Mouse (Mus musculus) B cell, adult 2 months (primary cell): Measurements from ENCODE around the gene Vmn1r6.
"Not testable (repeated sequence)": the region's sequence is repeated elsewhere in the genome, so short reads cannot be mapped to it uniquely, and the experiment has no call there.

Experiments used
- DNase-seq, 2 experiments: peaks; one replicate each; pipeline ENCODE4 v3.0.0; 2022

Vmn1r6 gene

DNA sequence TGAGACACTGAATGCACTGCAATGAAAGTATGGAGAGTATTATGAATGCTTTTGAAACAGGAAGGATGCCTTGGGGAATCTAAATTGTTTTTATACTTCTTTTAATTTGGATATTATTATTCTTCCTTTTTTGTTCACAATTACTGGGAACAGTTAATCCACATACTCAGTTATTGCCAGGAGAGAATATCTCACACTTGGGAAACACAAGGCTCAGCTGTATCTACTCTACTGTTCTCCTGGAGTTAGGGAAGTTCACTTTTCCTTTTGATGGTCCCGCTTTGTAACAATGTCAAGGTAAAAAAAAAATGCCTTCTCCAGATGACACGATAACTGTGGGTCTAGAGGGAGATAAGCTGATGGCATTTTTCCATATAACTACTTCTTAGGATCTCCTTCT lies at the start of gene Vmn1r6:
Vmn1r6 (plus strand) TSS at position 301 of the 400 bp plus-strand sequence.
- no peak for DNase-seq

DNA sequence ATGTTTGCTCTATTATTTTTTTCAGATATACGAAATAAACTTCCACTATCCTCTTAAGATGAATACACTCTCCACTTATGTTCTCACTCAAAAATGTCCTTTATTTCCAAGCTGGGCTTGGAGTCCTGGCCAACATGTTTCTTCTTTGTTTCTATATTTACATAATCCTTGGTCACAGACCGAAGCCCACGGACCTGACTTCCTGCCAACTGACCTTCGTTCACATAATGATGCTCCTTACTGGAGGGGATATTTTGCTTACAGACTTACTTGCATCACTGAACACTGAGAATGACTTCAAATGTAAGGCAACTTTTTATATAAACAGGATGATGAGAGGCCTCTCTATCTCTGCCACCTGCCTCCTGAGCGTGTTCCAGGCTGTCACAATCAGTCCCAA lies 40.6 kb upstream of the Vmn1r6 start:
- no peak for DNase-seq

DNA sequence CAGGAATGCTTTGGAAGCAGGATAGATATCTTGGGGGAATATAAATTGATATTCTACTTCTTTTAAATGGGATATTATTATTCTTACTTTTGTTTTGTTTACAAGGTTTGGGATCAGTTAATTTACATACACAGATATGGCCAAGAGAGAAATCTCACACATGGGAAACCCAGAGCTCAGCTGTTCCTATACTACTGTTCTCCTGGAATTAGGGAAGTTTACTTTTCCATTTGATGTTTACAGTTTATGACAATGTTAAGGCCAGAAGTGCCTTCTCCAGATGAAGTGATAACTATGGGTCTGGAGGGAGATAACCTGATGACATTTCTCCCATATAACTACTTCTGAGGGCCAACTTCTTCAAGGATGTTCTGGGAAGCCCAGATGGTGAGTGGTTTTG lies 27.1 kb upstream of the Vmn1r6 start, which contains the start of gene Vmn1r5:
Vmn1r5 (plus strand) TSS at position 301 of the 400 bp plus-strand sequence.
- DNase-seq: no peak

DNA sequence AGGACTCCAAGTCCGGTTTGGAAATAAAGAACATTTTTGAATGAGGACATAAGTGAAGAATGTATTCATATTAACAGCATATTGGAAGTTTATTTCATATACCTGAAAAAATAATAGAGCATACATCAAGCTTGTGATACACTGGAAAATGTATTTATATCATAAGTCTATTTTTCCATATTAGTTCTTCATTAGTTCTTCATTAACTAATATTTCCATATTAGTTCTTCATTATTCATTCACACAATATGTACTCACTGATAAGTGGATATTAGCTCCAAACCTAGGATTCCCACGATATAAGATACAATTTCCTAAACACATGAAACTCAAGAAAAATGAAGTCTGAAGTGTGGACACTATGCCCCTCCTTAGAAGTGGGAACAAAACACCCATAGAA lies 28.2 kb downstream of the Vmn1r6 start, which contains the start of gene Vmn1r7:
Vmn1r7 (minus strand) TSS at position 101 of the 400 bp plus-strand sequence.
- DNase-seq: not testable (repeated sequence)

DNA sequence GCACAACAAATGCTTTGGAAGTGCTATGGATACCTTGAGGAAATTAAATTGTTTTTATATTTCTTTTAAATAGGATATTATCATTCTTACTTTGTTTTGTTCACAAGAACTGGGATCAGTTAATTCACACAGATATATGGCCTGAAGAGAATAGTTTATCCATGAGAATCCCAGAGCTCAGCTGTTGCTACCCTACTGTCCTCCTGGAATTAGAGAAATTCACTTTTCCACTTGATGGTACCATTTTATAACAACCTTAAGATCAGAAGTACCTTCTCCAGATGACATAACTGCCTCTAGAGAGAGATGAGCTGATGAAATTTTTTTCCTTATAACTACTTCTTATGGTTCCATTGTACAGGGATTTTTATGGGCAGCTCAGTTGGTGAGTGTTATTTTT lies 34.9 kb downstream of the Vmn1r6 start, which contains the start of gene Vmn1r8:
Vmn1r8 (plus strand) TSS at position 301 of the 400 bp plus-strand sequence.
- DNase-seq: no peak

DNA sequence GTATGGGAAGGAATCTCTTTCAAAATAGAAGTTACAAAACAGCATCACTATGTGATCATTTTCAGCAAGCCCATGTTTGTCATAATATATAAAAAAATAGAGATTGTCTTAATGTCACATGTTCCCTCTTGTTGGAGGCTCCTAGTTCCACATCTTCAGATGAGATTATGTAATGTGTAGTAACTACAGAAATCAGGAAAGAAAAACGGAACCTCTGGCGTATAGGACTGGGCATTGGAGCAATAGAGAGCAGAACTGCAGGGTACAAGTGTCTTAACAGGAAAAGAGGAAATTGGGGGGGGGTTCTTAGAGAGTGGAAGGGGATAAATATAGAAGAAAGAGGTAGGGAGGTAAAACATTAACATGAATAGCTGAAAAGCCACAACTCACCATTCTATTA lies 37.6 kb downstream of the Vmn1r6 start:
- DNase-seq: no peak
